Mouse (Mus musculus) C2C12 (cell line): Measurements from ENCODE around the gene Gtpbp4.

Source experiments
- CEBPB ChIP-seq: IDR thresholded peaks from one replicate; pipeline ENCODE4 v1.6.1; 2011; ENCODE audit warnings: low read depth, mild to moderate bottlenecking, control low read depth, moderate library complexity
- CTCF ChIP-seq: IDR thresholded peaks from one replicate; pipeline ENCODE4 v1.5.1; 2011; ENCODE audit not compliant: control insufficient read depth, insufficient read depth, insufficient read length
- FOSL1 ChIP-seq: IDR thresholded peaks from one replicate; pipeline ENCODE4 v1.8.0; 2011; ENCODE audit warnings: mild to moderate bottlenecking, low read length; ENCODE audit not compliant: poor library complexity, insufficient read depth, severe bottlenecking
- MAX ChIP-seq: IDR thresholded peaks from one replicate; pipeline ENCODE4 v1.6.1; 2011; ENCODE audit warnings: mild to moderate bottlenecking, control low read depth
- MYOG ChIP-seq: IDR thresholded peaks from one replicate; pipeline ENCODE4 v1.6.1; 2011; ENCODE audit not compliant: control insufficient read depth, insufficient read length; ENCODE audit errors: extremely low read depth
- USF1 ChIP-seq: IDR thresholded peaks from one replicate; pipeline ENCODE4 v1.6.1; 2011; ENCODE audit warnings: low read depth, mild to moderate bottlenecking, control low read depth, moderate library complexity

DNA sequence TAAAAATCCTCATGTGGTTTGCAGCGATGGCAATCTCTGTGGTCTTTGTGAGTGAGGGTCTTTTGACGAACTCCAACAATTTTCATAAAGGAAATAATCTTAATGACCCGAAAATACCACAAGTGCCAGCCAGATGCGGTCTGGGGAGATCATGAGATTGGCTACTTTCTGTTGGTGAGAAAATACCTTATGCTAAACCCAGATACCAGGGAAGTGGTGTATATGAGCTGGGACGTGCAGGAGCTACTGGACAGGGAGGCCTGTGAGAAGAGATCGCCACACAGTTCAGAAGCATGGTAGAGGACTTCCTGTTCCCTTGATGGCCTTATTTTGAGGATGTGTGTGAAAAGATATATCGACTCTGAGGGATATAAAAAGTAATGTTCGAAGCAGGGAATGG lies 28.1 kb downstream of the Gtpbp4 start:
- TF ChIP-seq CTCF (no peak), CEBPB (no peak), MAX (no peak), FOSL1 (no peak), MYOG (no peak), USF1 (no peak)
